Mouse (Mus musculus) testis, adult 2 months (tissue): Measurements from ENCODE around the gene Rnf212.

ENCODE experiments used
- CTCF ChIP-seq: fragments of 200-500 bp; IDR thresholded peaks from 2 replicates; pipeline ENCODE4 v1.5.1; 2012; ENCODE audit warnings: low read depth, mild to moderate bottlenecking, inconsistent platforms, low read length, moderate library complexity; ENCODE audit not compliant: control insufficient read depth, insufficient read depth, insufficient replicate concordance
- POLR2A ChIP-seq: fragments of 200-500 bp; IDR thresholded peaks from 2 replicates; pipeline ENCODE4 v1.6.1; 2012; ENCODE audit warnings: low read depth, mild to moderate bottlenecking, inconsistent platforms, low read length, moderate library complexity; ENCODE audit not compliant: control insufficient read depth

DNA sequence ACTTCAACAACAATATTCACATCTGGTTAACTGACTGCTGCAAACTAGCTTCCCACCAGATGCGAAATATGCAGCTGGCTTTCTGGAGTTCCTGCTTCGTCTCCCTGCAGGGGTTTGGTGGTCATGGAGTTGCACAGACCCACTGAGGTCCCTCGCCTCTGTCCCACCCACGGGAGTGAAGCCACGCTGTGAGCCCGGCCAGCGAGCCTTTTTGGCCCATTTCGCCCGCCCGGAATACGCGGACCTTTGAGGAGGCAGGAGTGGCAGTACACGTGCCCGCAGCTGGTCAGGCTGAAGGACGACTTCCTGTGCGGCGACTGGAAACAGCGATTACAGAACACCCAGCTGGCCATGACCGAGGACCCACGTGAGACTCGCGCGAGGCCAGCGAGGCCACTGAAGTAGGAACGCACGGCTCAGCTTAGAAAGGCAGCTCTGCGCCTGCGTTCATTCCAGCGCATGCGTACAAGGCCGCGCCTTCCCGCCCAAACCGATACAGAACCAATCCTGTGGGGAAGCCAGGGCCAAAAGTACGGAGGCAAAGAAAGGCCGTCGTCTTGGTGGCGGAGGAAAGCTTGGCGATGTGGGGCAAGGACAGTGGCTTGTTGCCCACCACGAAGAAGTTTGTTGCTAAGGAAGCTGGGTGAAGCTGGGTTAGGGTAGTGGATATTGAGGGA is at the start of gene Rnf212:
- TF ChIP-seq CTCF (no peak), POLR2A (peak; percentile 94)
